Mouse (Mus musculus): ENCODE data around the gene Fgfbp1. TPM values are rescaled to one million over a fixed set of nuclear protein-coding genes. Genes with fewer than 3 reads are reported as not detected.
A peak's percentile ranks its signal among the peaks of the same experiment; 100 is the strongest.

The Fgfbp1 gene
- total RNA-seq (2014; rRNA removed) = 9.1 and 10.1 TPM in 2 replicates
- 14.3 and 16.3 TPM in 2 replicates for polyA plus RNA-seq (2015; fragmentation: Nextera tagmentation; extraction: Ambion mirVana)

- no peak within 1 kb of the TSS for H3K4me3 ChIP-seq (ENCODE audit: low read depth, low read length)
- WGBS = 63% methylated on average over 4 of the region's 4 CpGs
- no peak within 1 kb of the TSS for H3K9ac ChIP-seq (replicated peaks; ENCODE audit: low read length, poor library complexity, severe bottlenecking)
- ATAC-seq (ENCODE audit: low FRiP score) (no peak), DNase-seq (ENCODE audit: low spot score) (no peak)
- H3K27ac ChIP-seq (ENCODE audit: low read depth, low read length) = no peak within 1 kb of the TSS
- H3K9me3 ChIP-seq (ENCODE audit: low read length) = no peaks in the 10 kb centered on the region
- no peaks in the 10 kb centered on the region for H3K36me3 ChIP-seq (ENCODE audit: insufficient read depth, low read length)
- no peak for TF ChIP-seq CTCF (IDR thresholded peaks at IDR 0.05)
- no peaks in the 10 kb centered on the region for H3K27me3 ChIP-seq (ENCODE audit: insufficient read depth, low read length)
- H3K4me1 ChIP-seq (ENCODE audit: insufficient read depth, low read length) = no peaks in the 10 kb centered on the region
- H3K4me2 ChIP-seq (ENCODE audit: low read depth, low read length, poor library complexity, severe bottlenecking) = no peak within 1 kb of the TSS
Measured at GRCm38 (mm10) chr5:43981620-43982019, at the start of gene Fgfbp1. TSS of gene Fgfbp1 (minus strand) at chr5:43981779.

DNA sequence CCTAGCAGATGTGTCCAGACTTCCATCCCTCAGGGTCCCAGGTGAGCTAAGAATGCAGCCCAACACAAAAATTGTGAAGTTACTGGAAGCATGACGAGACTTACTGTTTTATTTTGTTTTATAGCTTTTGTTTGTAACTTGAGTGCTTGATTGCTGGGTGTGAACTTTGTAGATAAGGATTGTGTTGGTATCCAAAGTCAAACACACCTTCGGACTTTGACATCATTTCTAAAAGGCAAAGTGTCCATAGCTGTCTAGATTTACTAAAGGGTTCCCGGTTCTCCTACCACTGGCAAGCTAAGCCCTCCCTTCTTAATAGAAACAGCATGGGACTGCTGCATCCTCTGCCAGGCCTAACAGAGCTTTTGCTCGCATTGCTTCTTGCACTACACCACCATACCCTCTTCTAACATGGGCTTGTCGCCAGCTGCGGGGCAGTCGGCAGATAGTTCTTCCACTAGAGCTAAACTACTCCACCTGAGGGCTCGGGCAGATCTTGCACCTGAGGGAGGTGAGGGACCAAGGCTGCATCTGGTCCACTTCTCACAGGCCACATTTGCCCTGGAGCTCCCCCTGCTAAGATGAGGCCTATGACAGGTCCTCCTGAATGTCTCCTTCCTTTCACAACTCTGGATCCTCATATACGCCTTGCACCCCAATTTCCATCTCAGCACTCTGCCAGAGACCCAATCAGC, 16.9 kb upstream of the Fgfbp1 start:
- no peak for DNase-seq (ENCODE audit: low spot score)
- no peak for ATAC-seq (ENCODE audit: low FRiP score)
- no peaks in the 10 kb centered on the region for H3K9me3 ChIP-seq (ENCODE audit: low read length)
- H3K4me1 ChIP-seq (ENCODE audit: insufficient read depth, low read length) = no peaks in the 10 kb centered on the region
- no peaks in the 10 kb centered on the region for H3K27me3 ChIP-seq (ENCODE audit: insufficient read depth, low read length)
- WGBS = 97% methylated on average over 9 of the region's 9 CpGs
- H3K4me2 ChIP-seq (ENCODE audit: low read depth, low read length, poor library complexity, severe bottlenecking) = no peak overlapping the region
- no peak for TF ChIP-seq CTCF (IDR thresholded peaks at IDR 0.05)
- H3K36me3 ChIP-seq (ENCODE audit: insufficient read depth, low read length) = no peaks in the 10 kb centered on the region
- H3K27ac ChIP-seq (ENCODE audit: low read depth, low read length) = no peak overlapping the region
- H3K9ac ChIP-seq (replicated peaks; ENCODE audit: low read length, poor library complexity, severe bottlenecking) = no peak overlapping the region
- no peak overlapping the region for H3K4me3 ChIP-seq (ENCODE audit: low read depth, low read length)

DNA sequence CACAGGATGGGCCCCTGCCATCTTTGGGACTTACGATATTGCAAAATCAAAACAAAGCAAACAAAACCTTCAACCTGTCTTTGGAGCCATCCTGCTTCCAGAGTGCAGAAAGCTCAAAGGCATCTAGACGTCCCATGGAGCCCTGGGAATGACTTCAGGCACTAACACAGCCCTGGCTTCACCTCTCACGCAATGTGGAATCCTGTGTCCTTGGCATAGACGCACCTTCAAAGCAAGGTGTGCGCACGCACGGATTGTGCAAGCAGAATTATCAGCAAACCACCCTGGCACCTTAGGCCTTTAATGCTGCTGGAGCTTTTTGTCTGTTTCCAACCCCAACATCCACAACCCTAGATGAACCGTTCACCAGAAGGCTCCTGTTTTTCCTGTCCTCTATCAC, 16.0 kb upstream of the Fgfbp1 start:
- no peak overlapping the region for H3K9ac ChIP-seq (replicated peaks; ENCODE audit: low read length, poor library complexity, severe bottlenecking)
- H3K27me3 ChIP-seq (ENCODE audit: insufficient read depth, low read length) = no peaks in the 10 kb centered on the region
- no peaks in the 10 kb centered on the region for H3K4me1 ChIP-seq (ENCODE audit: insufficient read depth, low read length)
- ATAC-seq (ENCODE audit: low FRiP score) (no peak), DNase-seq (ENCODE audit: low spot score) (no peak)
- H3K9me3 ChIP-seq (ENCODE audit: low read length) = no peaks in the 10 kb centered on the region
- no peaks in the 10 kb centered on the region for H3K36me3 ChIP-seq (ENCODE audit: insufficient read depth, low read length)
- no peak overlapping the region for H3K4me2 ChIP-seq (ENCODE audit: low read depth, low read length, poor library complexity, severe bottlenecking)
- no peak overlapping the region for H3K4me3 ChIP-seq (ENCODE audit: low read depth, low read length)
- TF ChIP-seq CTCF (IDR thresholded peaks at IDR 0.05) = no peak
- H3K27ac ChIP-seq (ENCODE audit: low read depth, low read length) = no peak overlapping the region
- 93% methylated on average over 8 of the region's 8 CpGs for WGBS

DNA sequence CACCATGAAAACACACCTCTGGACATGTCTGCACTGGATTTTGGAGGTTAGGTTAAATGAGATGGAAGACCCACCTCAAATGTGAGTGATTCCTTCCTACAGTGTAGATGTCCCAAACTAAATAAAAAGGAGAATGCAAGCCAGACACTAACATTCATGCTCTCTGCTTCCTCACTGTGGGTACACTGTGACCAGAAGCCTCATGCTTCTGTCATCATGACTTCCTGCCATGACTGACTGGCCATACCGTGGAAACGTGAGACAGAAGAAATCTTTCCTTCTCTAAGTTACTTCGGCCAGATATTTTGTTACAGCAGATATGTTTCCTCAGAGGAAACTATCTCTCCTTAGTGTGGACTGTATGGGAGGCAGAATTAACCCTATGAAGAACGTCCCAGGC, 14.6 kb upstream of the Fgfbp1 start:
- Histone ChIP-seq H3K36me3 (ENCODE audit: insufficient read depth, low read length) (no peaks in the 10 kb centered on the region), H3K4me2 (ENCODE audit: low read depth, low read length, poor library complexity, severe bottlenecking) (no peak overlapping the region), H3K4me1 (ENCODE audit: insufficient read depth, low read length) (no peaks in the 10 kb centered on the region), H3K27ac (ENCODE audit: low read depth, low read length) (no peak overlapping the region), H3K9me3 (ENCODE audit: low read length) (no peaks in the 10 kb centered on the region), H3K4me3 (ENCODE audit: low read depth, low read length) (no peak overlapping the region), H3K9ac (replicated peaks; ENCODE audit: low read length, poor library complexity, severe bottlenecking) (no peak overlapping the region), H3K27me3 (ENCODE audit: insufficient read depth, low read length) (no peaks in the 10 kb centered on the region)
- no peak for TF ChIP-seq CTCF (IDR thresholded peaks at IDR 0.05)
- no peak for DNase-seq (ENCODE audit: low spot score)
- 89% methylated on average over 4 of the region's 4 CpGs for WGBS
- ATAC-seq (ENCODE audit: low FRiP score) = no peak

DNA sequence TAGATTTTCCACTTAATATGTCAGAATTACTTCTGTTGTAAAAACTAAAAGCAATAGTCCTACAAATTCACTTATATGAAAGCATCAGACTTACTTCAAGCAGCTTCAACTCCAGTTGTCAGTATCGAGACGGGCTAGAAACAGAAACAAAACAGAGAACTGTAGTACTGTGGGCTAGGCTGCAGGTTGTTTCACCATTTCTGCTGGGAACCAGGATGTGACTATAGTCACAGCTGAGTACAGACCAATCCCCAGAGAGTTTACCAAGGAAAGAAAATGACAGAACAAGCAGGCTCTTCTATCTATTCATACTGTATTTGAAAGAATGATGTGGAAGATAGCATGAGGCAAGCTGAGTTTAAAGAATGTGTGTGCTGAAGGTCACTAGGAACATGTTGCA, 13.4 kb upstream of the Fgfbp1 start:
- WGBS = 81% methylated on average over 2 of the region's 2 CpGs
- no peak overlapping the region for H3K9ac ChIP-seq (replicated peaks; ENCODE audit: low read length, poor library complexity, severe bottlenecking)
- no peaks in the 10 kb centered on the region for H3K9me3 ChIP-seq (ENCODE audit: low read length)
- no peak overlapping the region for H3K4me3 ChIP-seq (ENCODE audit: low read depth, low read length)
- ATAC-seq (ENCODE audit: low FRiP score) = no peak
- no peak for TF ChIP-seq CTCF (IDR thresholded peaks at IDR 0.05)
- no peaks in the 10 kb centered on the region for H3K36me3 ChIP-seq (ENCODE audit: insufficient read depth, low read length)
- H3K27ac ChIP-seq (ENCODE audit: low read depth, low read length) = no peak overlapping the region
- no peak overlapping the region for H3K4me2 ChIP-seq (ENCODE audit: low read depth, low read length, poor library complexity, severe bottlenecking)
- no peaks in the 10 kb centered on the region for H3K4me1 ChIP-seq (ENCODE audit: insufficient read depth, low read length)
- no peak for DNase-seq (ENCODE audit: low spot score)
- no peaks in the 10 kb centered on the region for H3K27me3 ChIP-seq (ENCODE audit: insufficient read depth, low read length)

GRCm38 (mm10) chr5:43990316-43990715, 8.7 kb upstream of the Fgfbp1 start:
- no peaks in the 10 kb centered on the region for H3K27me3 ChIP-seq (ENCODE audit: insufficient read depth, low read length)
- H3K36me3 ChIP-seq (ENCODE audit: insufficient read depth, low read length) = no peaks in the 10 kb centered on the region
- H3K4me2 ChIP-seq (ENCODE audit: low read depth, low read length, poor library complexity, severe bottlenecking) = no peak overlapping the region
- H3K9me3 ChIP-seq (ENCODE audit: low read length) = no peaks in the 10 kb centered on the region
- TF ChIP-seq CTCF (IDR thresholded peaks at IDR 0.05) = peak; percentile 70
- DNase-seq (ENCODE audit: low spot score) (peak; percentile 17), ATAC-seq (ENCODE audit: low FRiP score) (no peak)
- no peaks in the 10 kb centered on the region for H3K4me1 ChIP-seq (ENCODE audit: insufficient read depth, low read length)
- no peak overlapping the region for H3K27ac ChIP-seq (ENCODE audit: low read depth, low read length)
- H3K9ac ChIP-seq (replicated peaks; ENCODE audit: low read length, poor library complexity, severe bottlenecking) = no peak overlapping the region
- no peak overlapping the region for H3K4me3 ChIP-seq (ENCODE audit: low read depth, low read length)
- WGBS = 66% methylated on average over 6 of the region's 6 CpGs
